Mouse (Mus musculus): ENCODE results near the gene Cib1. TPM values are rescaled to one million over a fixed set of nuclear protein-coding genes. Genes with fewer than 3 reads are reported as not detected.

Gene Cib1
- polyA plus RNA-seq, 1 experiment from 2014 or later, result 53.7 TPM

DNA sequence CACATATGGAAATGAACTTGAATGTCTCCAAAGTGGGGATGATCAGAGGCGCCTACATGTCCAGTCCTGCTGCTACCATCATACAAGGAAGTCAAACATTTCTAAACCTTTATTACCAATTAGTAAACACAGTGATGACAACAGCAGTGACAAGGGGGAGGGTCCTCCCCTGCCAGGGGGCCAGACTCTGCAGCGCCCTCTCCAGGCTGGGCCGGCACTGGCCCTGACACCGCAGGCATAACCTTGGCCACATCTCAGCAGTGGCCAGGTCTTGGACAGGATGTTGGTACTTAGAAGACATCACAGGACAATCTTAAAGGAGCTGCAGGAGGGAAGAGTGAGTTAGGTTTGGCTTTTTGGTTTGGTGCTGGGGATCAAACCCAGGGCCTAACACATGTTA is 5.5 kb downstream of the Cib1 start:
- Histone ChIP-seq H3K9ac (replicated peaks; ENCODE audit: low read length) (no peak overlapping the region), H3K27me3 (ENCODE audit: control insufficient read depth, insufficient read depth, low read length) (no peaks in the 10 kb centered on the region), H3K4me1 (ENCODE audit: control insufficient read depth, insufficient read depth, low read length) (no peaks in the 10 kb centered on the region), H3K27ac (replicated peaks; ENCODE audit: low read depth, low read length) (no peak overlapping the region), H3K36me3 (replicated peaks; ENCODE audit: control insufficient read depth, insufficient read depth, low read depth, low read length) (peaks cover 10% of the 10 kb centered on the region), H3K9me3 (replicated peaks; ENCODE audit: control insufficient read depth, low read length) (no peaks in the 10 kb centered on the region), H3K4me3 (ENCODE audit: low read depth, low read length) (no peak overlapping the region), H3K4me2 (ENCODE audit: low read depth, low read length) (no peak overlapping the region)
- 92% methylated on average over 4 of the region's 4 CpGs for WGBS
- ATAC-seq (replicated peaks; ENCODE audit: insufficient number of reproducible peaks, low FRiP score, low TSS enrichment, low read depth), result no peak
- DNase-seq (ENCODE audit: low spot score), result no peak

DNA sequence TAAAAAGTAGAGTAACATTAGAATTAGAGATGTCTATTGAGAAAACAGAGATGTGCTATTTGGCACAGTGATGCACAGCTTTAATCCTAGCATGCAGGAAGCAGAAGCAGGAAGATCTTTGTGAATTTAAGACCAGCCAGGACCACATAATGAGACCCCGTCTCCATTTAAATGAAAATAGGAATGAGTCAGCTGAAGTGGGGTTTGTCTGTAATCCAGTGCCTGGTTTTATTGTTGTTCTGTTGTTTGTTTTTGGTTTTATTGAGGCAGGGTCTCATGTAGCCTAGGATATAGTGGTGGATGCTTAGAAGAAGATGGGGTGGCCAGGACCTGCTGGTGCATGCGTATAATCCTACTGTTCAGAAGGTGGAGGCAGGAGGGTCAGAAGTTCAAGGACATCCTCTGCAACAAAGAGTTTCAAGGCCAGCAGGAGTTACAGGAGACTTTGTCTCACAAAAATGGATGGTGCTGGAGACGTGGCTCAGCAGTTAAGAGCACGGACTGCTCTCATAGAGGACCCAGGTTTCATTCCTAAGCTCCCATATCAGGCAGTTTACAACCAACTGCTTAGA is 11.3 kb downstream of the Cib1 start:
- H3K4me2 ChIP-seq (ENCODE audit: low read depth, low read length), result no peak overlapping the region
- no peak overlapping the region for H3K9ac ChIP-seq (replicated peaks; ENCODE audit: low read length)
- 87% methylated on average over 4 of the region's 4 CpGs for WGBS
- no peaks in the 10 kb centered on the region for H3K9me3 ChIP-seq (replicated peaks; ENCODE audit: control insufficient read depth, low read length)
- peaks cover 14% of the 10 kb centered on the region for H3K36me3 ChIP-seq (replicated peaks; ENCODE audit: control insufficient read depth, insufficient read depth, low read depth, low read length)
- no peaks in the 10 kb centered on the region for H3K27me3 ChIP-seq (ENCODE audit: control insufficient read depth, insufficient read depth, low read length)
- H3K27ac ChIP-seq (replicated peaks; ENCODE audit: low read depth, low read length), result no peak overlapping the region
- H3K4me3 ChIP-seq (ENCODE audit: low read depth, low read length), result no peak overlapping the region
- no peaks in the 10 kb centered on the region for H3K4me1 ChIP-seq (ENCODE audit: control insufficient read depth, insufficient read depth, low read length)
- no peak for ATAC-seq (replicated peaks; ENCODE audit: insufficient number of reproducible peaks, low FRiP score, low TSS enrichment, low read depth)
- DNase-seq (ENCODE audit: low spot score), result no peak

DNA sequence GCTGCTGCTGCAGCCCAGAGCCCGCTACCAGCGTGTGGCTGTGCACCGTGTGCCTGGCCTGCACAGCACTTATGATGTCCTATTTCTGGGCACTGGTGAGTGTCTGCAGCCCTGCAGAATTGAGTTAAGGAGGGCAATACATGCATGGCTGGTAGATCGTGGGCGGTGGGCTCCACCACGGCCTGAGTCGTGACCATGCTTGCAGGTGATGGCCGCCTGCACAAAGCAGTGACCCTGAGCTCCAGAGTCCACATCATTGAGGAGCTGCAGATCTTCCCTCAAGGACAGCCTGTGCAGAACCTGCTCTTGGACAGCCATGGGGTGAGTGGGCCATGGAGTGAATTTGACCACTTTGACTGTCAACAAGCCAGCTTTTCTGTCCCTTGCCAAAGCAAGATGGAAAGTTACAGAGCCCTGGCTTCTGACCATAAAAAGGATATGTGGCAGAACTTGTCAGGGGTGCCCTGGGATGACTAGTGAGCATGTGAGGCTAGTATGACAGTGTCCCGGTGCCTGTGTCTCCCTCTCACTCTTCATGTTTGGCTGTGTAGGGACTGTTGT is 12.3 kb downstream of the Cib1 start:
- Histone ChIP-seq H3K27ac (replicated peaks; ENCODE audit: low read depth, low read length) (no peak overlapping the region), H3K36me3 (replicated peaks; ENCODE audit: control insufficient read depth, insufficient read depth, low read depth, low read length) (peaks cover 14% of the 10 kb centered on the region), H3K27me3 (ENCODE audit: control insufficient read depth, insufficient read depth, low read length) (no peaks in the 10 kb centered on the region), H3K9me3 (replicated peaks; ENCODE audit: control insufficient read depth, low read length) (no peaks in the 10 kb centered on the region), H3K4me1 (ENCODE audit: control insufficient read depth, insufficient read depth, low read length) (no peaks in the 10 kb centered on the region), H3K9ac (replicated peaks; ENCODE audit: low read length) (no peak overlapping the region), H3K4me3 (ENCODE audit: low read depth, low read length) (no peak overlapping the region), H3K4me2 (ENCODE audit: low read depth, low read length) (no peak overlapping the region)
- ATAC-seq (replicated peaks; ENCODE audit: insufficient number of reproducible peaks, low FRiP score, low TSS enrichment, low read depth) (no peak), DNase-seq (ENCODE audit: low spot score) (no peak)
- WGBS, result 93% methylated on average over 9 of the region's 9 CpGs

DNA sequence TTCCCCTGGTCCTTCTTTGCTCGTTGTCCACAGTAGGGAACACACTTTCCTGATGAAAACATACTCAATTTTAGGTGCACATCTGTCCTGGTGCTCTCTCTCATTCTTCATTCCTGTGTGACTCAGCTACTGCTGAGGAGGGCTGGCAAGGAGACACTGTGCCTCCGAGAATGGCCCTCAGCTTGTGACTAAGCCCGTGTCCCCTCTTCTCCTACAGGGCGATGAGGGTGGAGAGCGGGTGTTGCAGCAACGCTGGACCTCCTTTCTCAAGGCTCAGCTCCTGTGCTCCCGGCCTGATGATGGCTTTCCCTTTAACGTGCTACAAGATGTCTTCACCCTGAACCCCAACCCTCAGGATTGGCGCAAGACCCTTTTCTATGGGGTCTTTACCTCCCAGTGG is 13.9 kb downstream of the Cib1 start:
- Histone ChIP-seq H3K4me3 (ENCODE audit: low read depth, low read length) (no peak overlapping the region), H3K36me3 (replicated peaks; ENCODE audit: control insufficient read depth, insufficient read depth, low read depth, low read length) (peaks cover 4% of the 10 kb centered on the region), H3K27me3 (ENCODE audit: control insufficient read depth, insufficient read depth, low read length) (no peaks in the 10 kb centered on the region), H3K4me1 (ENCODE audit: control insufficient read depth, insufficient read depth, low read length) (no peaks in the 10 kb centered on the region), H3K27ac (replicated peaks; ENCODE audit: low read depth, low read length) (no peak overlapping the region), H3K9ac (replicated peaks; ENCODE audit: low read length) (no peak overlapping the region), H3K4me2 (ENCODE audit: low read depth, low read length) (no peak overlapping the region), H3K9me3 (replicated peaks; ENCODE audit: control insufficient read depth, low read length) (no peaks in the 10 kb centered on the region)
- DNase-seq (ENCODE audit: low spot score), result no peak
- 92% methylated on average over 9 of the region's 9 CpGs for WGBS
- no peak for ATAC-seq (replicated peaks; ENCODE audit: insufficient number of reproducible peaks, low FRiP score, low TSS enrichment, low read depth)

DNA sequence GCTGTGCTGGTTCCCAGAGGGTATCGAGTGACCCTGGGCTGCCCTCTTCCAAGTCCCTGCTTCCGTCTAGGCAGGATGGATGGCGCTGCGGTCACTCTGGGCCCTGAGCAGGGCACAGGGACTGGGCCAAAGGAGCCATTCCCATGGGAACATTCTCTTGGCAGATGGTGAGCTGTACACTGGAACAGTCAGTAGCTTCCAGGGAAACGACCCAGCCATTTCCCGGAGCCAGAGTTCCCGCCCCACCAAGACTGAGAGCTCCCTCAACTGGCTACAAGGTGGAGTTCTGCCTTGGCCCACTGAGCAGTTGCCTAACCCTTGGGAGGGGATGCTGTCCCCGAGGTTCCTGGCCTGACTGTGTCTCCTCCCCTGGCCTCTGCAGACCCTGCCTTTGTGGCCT is 16.0 kb downstream of the Cib1 start:
- 80% methylated on average over 8 of the region's 8 CpGs for WGBS
- no peak overlapping the region for H3K9ac ChIP-seq (replicated peaks; ENCODE audit: low read length)
- H3K4me2 ChIP-seq (ENCODE audit: low read depth, low read length), result no peak overlapping the region
- no peak overlapping the region for H3K27ac ChIP-seq (replicated peaks; ENCODE audit: low read depth, low read length)
- DNase-seq (ENCODE audit: low spot score) (no peak), ATAC-seq (replicated peaks; ENCODE audit: insufficient number of reproducible peaks, low FRiP score, low TSS enrichment, low read depth) (no peak)
- H3K4me1 ChIP-seq (ENCODE audit: control insufficient read depth, insufficient read depth, low read length), result no peaks in the 10 kb centered on the region
- no peaks in the 10 kb centered on the region for H3K9me3 ChIP-seq (replicated peaks; ENCODE audit: control insufficient read depth, low read length)
- peaks cover 4% of the 10 kb centered on the region for H3K36me3 ChIP-seq (replicated peaks; ENCODE audit: control insufficient read depth, insufficient read depth, low read depth, low read length)
- H3K27me3 ChIP-seq (ENCODE audit: control insufficient read depth, insufficient read depth, low read length), result no peaks in the 10 kb centered on the region
- H3K4me3 ChIP-seq (ENCODE audit: low read depth, low read length), result no peak overlapping the region

DNA sequence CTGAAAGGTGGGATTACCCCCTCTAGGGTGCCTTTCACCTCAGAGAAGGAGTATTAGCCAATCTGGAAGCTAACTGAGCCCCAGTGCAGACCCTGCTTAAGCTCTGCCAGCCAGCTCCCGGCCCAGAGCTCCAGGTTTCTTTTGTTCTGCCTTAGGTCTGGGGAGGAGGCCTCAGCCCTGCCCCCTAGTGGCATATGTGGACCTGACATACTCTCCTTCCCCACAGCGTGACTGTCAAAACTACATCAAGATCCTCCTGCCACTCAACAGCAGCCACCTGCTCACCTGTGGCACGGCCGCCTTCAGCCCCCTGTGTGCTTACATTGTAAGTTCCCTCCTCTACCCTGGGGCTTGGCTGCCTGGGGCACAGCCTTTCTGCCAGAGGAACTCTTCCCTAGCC is 17.2 kb downstream of the Cib1 start:
- ATAC-seq (replicated peaks; ENCODE audit: insufficient number of reproducible peaks, low FRiP score, low TSS enrichment, low read depth) (peak; percentile 62), DNase-seq (ENCODE audit: low spot score) (peak; percentile 83)
- Histone ChIP-seq H3K9me3 (replicated peaks; ENCODE audit: control insufficient read depth, low read length) (no peaks in the 10 kb centered on the region), H3K27ac (replicated peaks; ENCODE audit: low read depth, low read length) (no peak overlapping the region), H3K36me3 (replicated peaks; ENCODE audit: control insufficient read depth, insufficient read depth, low read depth, low read length) (peaks cover 3% of the 10 kb centered on the region), H3K4me3 (ENCODE audit: low read depth, low read length) (no peak overlapping the region), H3K27me3 (ENCODE audit: control insufficient read depth, insufficient read depth, low read length) (no peaks in the 10 kb centered on the region), H3K4me2 (ENCODE audit: low read depth, low read length) (no peak overlapping the region), H3K9ac (replicated peaks; ENCODE audit: low read length) (peak overlapping the region; percentile 54; the same call in 1 of the 2 replicates), H3K4me1 (ENCODE audit: control insufficient read depth, insufficient read depth, low read length) (no peaks in the 10 kb centered on the region)
- 15% methylated on average over 4 of the region's 4 CpGs for WGBS

DNA sequence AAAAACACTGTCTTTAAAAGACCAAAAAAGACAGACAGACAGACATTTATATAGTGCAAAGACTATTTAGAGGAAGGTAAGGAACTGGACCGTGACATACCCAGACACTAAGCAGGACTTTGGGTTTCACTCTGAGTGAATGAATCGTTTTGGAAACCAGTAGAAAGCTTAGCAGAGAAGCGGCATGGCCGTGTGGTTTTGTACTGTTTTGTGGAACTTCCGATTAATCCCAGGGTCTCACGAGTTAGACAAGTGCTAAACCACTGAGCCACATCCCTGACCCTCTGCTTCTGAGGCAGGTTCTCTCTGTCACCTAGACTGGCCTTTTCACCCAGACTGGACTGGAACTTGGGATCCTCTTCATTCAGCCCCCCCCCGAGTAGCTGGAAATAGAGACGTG is 18.2 kb downstream of the Cib1 start:
- no peak overlapping the region for H3K4me2 ChIP-seq (ENCODE audit: low read depth, low read length)
- ATAC-seq (replicated peaks; ENCODE audit: insufficient number of reproducible peaks, low FRiP score, low TSS enrichment, low read depth) (no peak), DNase-seq (ENCODE audit: low spot score) (no peak)
- H3K27me3 ChIP-seq (ENCODE audit: control insufficient read depth, insufficient read depth, low read length), result no peaks in the 10 kb centered on the region
- H3K9me3 ChIP-seq (replicated peaks; ENCODE audit: control insufficient read depth, low read length), result no peaks in the 10 kb centered on the region
- H3K9ac ChIP-seq (replicated peaks; ENCODE audit: low read length), result no peak overlapping the region
- 79% methylated on average over 8 of the region's 8 CpGs for WGBS
- no peaks in the 10 kb centered on the region for H3K36me3 ChIP-seq (replicated peaks; ENCODE audit: control insufficient read depth, insufficient read depth, low read depth, low read length)
- no peak overlapping the region for H3K4me3 ChIP-seq (ENCODE audit: low read depth, low read length)
- no peak overlapping the region for H3K27ac ChIP-seq (replicated peaks; ENCODE audit: low read depth, low read length)
- no peaks in the 10 kb centered on the region for H3K4me1 ChIP-seq (ENCODE audit: control insufficient read depth, insufficient read depth, low read length)

DNA sequence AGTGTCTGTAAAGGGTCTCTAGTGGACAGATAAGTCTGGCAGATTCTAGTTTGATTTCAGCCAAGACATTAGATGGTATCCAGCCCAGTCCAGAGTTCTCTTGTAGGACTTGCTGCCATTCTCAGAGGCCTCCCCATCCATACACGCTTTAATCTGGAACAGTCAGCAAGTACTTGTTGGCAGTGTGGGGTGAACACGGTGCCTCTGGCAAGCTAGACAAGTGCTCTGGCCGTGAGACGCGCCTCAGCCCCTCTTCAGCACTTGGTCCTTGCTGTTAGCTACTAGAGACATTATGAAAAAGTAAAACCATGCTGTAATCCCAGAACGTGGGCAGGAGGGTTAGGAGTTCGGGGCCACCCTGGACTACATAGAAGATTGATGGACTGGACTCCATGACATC is 19.0 kb downstream of the Cib1 start:
- no peaks in the 10 kb centered on the region for H3K36me3 ChIP-seq (replicated peaks; ENCODE audit: control insufficient read depth, insufficient read depth, low read depth, low read length)
- ATAC-seq (replicated peaks; ENCODE audit: insufficient number of reproducible peaks, low FRiP score, low TSS enrichment, low read depth) (no peak), DNase-seq (ENCODE audit: low spot score) (no peak)
- H3K9ac ChIP-seq (replicated peaks; ENCODE audit: low read length), result no peak overlapping the region
- H3K4me3 ChIP-seq (ENCODE audit: low read depth, low read length), result no peak overlapping the region
- H3K9me3 ChIP-seq (replicated peaks; ENCODE audit: control insufficient read depth, low read length), result no peaks in the 10 kb centered on the region
- H3K27me3 ChIP-seq (ENCODE audit: control insufficient read depth, insufficient read depth, low read length), result no peaks in the 10 kb centered on the region
- 93% methylated on average over 7 of the region's 7 CpGs for WGBS
- H3K4me1 ChIP-seq (ENCODE audit: control insufficient read depth, insufficient read depth, low read length), result no peaks in the 10 kb centered on the region
- no peak overlapping the region for H3K27ac ChIP-seq (replicated peaks; ENCODE audit: low read depth, low read length)
- no peak overlapping the region for H3K4me2 ChIP-seq (ENCODE audit: low read depth, low read length)

Measured in embryonic facial prominence, embryonic 11.5 days (tissue).